Mouse (Mus musculus): ENCODE data around the gene Ankdd1a. TPM values are rescaled to one million over a fixed set of nuclear protein-coding genes. Genes with fewer than 3 reads are reported as not detected.

Ankdd1a gene
- 1.4 and 1.9 TPM in 2 replicates for polyA plus RNA-seq (2012; rRNA removed)

GRCm38 (mm10) chr9:65519807-65520504 is at the start of gene Ankdd1a:
Gene Ankdd1a, minus strand, starts transcription at chr9:65520193.

GRCm38 (mm10) chr9:65460732-65461442 is 59.1 kb downstream of the Ankdd1a start, which contains the start of gene Spg21:
Gene Spg21, plus strand, starts transcription at chr9:65460947.

Other genes with a start within 250 kb of the Ankdd1a start
- 21.0 and 21.8 TPM in 2 replicates for gene Clpx, start 225.9 kb downstream of the Ankdd1a start, polyA plus RNA-seq (2012; rRNA removed)
- 15.6 and 16.1 TPM in 2 replicates for gene Pdcd7, start 174.1 kb downstream of the Ankdd1a start, polyA plus RNA-seq (2012; rRNA removed)
- 5.6 and 6.2 TPM in 2 replicates for gene Ubap1l, start 159.2 kb downstream of the Ankdd1a start, polyA plus RNA-seq (2012; rRNA removed)
- gene Kbtbd13, start 128.5 kb downstream of the Ankdd1a start, polyA plus RNA-seq (2012; rRNA removed): 0.42 and 0.75 TPM in 2 replicates
- gene Rasl12, start 121.7 kb downstream of the Ankdd1a start, polyA plus RNA-seq (2012; rRNA removed): 6.1 and 7.1 TPM in 2 replicates
- not detected in 2 replicates for gene Slc51b, start 97.2 kb downstream of the Ankdd1a start, polyA plus RNA-seq (2012; rRNA removed)
- gene Mtfmt, start 84.4 kb downstream of the Ankdd1a start, polyA plus RNA-seq (2012; rRNA removed): 25.3 and 27.0 TPM in 2 replicates
- 54.4 and 58.0 TPM in 2 replicates for gene Spg21, start 59.2 kb downstream of the Ankdd1a start, polyA plus RNA-seq (2012; rRNA removed)
- 5.5 and 8.3 TPM in 2 replicates for gene Plekho2, start 59.8 kb upstream of the Ankdd1a start, polyA plus RNA-seq (2012; rRNA removed)
- gene Pif1, start 67.0 kb upstream of the Ankdd1a start, polyA plus RNA-seq (2012; rRNA removed): 9.0 and 11.4 TPM in 2 replicates
- 5.9 and 9.1 TPM in 2 replicates for gene Rbpms2, start 109.5 kb upstream of the Ankdd1a start, polyA plus RNA-seq (2012; rRNA removed)
- gene Oaz2, start 147.8 kb upstream of the Ankdd1a start, polyA plus RNA-seq (2012; rRNA removed): 204 and 216 TPM in 2 replicates

Measured in central nervous system, embryonic 14 days (tissue).